Mouse (Mus musculus) layer of hippocampus, postnatal 10 days (tissue): ENCODE measurements around the gene Tmem88. TPM values are rescaled to one million over a fixed set of nuclear protein-coding genes. Genes with fewer than 3 reads are reported as not detected.

Experiments
- DNase-seq, 2 experiments: peaks; one replicate each; pipeline ENCODE4 v3.0.0; 2021; ENCODE audit warnings: low spot score in 2 of 2
- total RNA-seq, 2 experiments: library from RNA; stranded (reverse); gene quantifications; 2 replicates each; pipeline ENCODE4 v1.2.3; 2021

Gene Tmem88
- total RNA-seq, 2 experiments from 2014 or later, result 2.1 to 2.7 TPM

DNA sequence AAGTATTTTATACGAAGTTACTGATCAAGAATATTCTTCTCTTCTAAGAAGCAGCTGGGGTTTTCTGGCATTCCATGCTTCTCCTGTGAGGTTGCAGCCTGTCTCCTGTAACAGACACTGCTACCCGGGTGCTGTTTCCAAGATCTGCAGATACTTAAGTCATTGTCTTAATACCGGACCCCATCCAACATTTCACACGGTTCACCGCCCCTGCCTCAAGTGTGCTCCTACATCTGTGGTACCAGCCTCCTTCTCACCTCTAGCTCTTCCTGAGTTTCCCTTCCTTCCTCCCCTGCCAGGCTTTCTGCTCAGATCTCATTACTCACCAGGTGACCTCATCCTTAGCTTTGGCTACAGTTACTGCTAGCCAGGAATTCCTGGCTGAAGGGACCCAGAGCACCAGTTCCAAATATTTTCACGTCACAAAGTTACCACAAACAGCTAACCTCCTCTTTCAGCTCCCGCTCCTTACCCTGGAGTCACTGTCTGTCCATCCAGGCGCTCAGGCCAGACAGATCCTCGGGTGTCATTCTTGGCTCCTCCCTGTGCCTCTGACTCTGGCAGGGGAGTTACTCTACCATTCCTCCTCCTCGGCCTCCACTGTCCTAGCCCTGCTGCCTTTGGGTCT, 15.4 kb downstream of the Tmem88 start:
- no peak for DNase-seq

DNA sequence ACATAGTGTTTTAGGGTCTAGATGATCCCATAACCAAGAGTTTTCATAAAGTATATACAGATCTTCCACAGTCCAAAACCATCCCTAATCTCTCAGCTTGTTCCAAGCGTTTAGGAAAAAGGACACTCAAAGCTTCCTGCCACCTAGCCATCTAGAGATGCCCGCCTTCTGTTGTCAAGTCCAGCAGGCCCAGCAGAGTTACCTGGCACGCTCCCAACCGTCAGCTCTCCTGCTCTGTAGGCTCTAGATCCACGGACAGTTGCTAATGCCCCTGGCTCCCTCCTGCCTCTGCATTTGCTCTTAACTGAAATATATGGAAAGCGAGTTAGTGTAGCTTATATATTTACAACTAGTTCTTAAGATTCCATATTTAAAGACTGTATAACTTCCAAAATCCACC, 16.7 kb downstream of the Tmem88 start:
- DNase-seq, result no peak

DNA sequence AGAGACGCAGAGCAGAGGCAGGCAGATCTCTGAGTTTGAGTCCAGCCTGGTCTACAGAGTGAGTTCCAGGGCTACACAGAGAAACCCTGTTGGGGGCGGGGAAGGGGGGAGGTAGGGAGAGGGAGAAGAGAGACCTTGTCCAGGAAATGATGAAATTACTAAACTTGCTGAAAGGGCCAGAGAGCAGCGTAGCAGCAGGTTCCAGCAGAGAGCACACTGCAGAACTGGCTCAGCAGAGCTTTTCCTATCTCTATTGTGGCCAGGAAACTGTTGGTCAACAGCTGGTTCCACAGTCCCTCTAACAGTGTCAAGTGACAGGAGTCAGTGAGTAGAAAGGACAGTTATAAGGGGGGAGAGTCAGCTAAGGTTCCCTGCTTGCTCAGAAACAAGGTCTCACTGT, 18.4 kb downstream of the Tmem88 start:
- no peak for DNase-seq

DNA sequence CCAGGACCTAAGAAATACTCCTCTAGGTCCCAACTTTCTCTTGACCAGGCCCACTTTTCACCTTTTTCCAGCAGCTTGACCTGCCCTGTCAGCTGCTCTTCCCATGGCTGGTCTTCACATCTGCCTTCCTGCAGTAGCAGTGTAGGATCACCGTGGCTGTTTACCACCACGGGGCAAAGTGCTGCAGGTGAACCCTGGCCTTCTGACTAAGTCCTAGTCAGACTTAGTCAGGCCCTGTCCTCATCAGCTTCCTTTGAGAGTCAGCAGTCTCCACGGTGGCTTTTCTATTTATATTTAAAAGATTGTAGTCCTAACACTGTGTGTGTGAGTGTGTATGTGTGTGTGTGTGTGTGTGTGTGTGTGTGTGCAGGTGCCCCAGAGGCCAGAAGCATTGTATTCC, 20.3 kb downstream of the Tmem88 start:
- no peak for DNase-seq

DNA sequence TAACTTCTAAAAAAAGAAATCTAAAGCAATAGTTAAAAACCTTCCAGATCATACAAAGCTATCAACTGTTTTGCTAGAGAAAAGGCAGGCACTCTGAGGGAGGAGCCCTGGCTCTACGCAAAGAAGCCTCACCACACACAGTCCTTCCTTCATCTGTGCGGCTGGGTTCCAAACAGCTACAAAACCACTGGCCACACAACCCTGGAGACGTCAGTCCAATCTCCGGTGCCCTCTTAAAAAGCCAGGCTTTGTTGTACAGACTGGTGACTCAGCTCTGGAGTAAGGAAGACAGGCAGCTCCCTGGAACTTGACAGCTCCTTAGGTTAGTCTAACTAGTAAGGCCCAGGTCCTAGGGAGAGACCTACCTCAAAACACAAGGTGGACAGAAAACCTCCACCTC, 22.4 kb downstream of the Tmem88 start:
- DNase-seq, result no peak

DNA sequence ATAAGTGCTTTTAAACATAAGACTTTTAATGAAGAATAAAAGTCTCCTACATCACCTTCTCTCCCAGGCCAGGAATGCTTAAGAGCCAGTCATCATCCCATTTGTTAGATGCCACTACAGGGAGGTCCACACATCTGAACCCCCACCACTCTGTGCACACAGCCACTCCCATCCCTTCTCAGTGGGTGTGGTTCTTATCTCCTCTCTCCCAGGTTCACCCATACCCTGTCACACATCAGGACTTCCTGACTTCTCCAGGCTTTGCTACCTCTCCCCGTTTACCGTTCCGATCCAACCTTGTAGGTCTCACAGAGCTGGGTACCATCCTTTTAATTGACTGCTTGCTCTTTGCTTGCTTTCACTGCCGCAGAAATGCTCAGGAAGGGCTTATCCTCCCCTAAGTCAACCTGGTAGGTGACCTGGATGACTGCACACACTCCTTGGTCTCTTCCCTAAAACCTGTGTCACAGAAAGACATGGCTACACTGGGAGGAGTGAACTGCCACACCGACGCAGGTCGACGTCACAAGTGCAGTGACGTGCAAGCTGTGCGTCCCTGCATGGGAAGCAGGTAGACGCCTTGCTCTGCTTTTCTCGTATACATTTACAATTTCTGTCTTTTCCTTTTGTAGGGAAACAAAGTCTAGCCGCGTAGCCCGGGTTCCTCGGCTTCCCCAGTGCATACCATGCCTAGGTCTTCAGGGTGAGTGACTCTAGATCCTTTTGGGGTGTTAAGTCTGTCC, 24.6 kb downstream of the Tmem88 start:
- no peak for DNase-seq

DNA sequence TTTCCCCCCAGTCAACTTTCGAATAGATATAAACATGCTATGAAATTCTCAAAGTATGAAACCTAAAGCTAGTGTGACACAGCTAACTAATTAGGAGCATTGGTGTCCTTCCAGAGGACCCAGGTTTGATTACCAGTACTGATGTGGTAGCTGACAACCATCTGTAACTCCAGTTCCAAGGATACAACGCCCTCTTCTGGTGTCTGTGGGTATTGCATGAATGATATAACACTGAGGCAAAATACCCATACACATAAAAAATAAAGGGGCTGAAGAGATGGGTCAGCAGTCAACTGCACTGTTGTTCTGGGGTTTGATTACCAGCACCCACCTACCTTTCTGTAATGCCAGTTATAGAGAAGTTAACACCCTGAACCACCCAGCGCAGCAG, 25.3 kb downstream of the Tmem88 start:
- no peak for DNase-seq

DNA sequence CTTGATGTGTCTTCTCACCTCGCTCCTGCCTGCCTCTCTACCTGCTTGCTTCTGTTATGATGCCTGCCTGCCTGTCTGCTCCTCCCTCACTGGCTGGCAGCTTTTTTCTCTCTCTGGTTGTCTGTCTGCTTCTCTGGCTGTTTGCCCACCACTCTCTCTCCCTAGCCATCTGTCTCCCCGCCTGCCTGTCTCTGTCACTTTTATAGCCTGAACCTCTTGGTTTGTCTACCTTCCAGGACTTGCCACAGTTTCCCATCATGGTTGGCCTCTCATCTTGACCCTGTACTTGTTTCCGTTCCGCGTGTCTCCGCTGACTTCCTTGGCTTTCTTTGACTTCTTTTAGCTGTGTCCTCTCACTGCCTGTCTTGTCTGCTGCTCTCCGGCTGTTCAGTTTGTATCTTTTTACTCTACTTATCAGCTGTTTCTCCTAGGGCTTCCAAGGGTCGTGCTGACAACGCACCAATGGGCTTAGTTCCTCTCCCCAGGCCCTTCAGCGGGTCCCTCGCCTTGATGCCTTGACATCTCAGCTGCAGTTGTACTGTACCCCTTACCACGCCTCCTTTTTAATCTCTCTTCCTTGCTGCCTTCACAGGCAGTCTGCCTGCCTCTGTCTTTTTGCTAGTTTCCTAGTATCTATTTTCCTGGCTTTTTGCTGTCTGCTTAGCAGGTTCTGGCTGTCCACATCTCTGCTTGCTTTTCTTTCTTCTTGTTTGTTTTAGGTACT, 25.8 kb downstream of the Tmem88 start:
- DNase-seq, result peak; percentile 80

DNA sequence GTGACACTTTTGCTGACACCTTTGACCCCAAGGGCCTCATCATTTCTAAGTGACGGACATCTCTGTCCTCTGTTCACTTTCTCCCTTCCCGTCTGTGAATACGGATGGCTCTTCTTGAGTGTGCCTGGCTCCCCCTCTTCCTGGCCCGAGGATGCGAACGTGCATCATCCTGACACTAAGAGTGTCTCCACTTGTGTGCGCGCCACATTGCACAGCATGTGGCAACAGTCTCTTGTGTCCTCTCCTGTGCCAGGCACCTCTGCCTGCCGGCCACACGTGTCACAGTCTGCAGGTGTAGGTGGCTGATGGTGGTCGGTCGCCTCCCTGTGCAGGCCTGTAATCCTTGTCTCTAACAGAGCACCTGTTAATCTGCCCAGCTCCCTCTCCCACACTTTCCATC, 26.4 kb downstream of the Tmem88 start:
- no peak for DNase-seq

DNA sequence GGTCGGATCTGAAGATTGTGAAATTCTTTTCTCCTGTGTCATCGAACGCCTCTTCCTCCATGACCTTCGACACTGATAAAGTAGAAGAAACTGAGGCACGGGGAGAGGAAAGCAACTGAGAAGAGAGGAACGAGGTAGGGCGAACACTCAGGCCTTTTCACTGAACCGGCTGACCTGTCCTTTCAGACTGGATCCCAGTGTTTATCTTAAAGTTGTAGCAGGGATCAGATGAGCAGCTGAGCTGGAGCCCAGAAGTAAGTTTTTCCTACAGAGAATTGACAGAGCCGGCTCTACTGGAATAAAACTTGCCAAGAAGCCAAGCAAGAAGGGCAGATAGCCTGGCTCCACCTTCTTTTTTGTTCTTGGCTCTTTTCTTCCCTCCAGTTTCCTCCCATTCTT, 27.2 kb downstream of the Tmem88 start:
- no peak for DNase-seq

DNA sequence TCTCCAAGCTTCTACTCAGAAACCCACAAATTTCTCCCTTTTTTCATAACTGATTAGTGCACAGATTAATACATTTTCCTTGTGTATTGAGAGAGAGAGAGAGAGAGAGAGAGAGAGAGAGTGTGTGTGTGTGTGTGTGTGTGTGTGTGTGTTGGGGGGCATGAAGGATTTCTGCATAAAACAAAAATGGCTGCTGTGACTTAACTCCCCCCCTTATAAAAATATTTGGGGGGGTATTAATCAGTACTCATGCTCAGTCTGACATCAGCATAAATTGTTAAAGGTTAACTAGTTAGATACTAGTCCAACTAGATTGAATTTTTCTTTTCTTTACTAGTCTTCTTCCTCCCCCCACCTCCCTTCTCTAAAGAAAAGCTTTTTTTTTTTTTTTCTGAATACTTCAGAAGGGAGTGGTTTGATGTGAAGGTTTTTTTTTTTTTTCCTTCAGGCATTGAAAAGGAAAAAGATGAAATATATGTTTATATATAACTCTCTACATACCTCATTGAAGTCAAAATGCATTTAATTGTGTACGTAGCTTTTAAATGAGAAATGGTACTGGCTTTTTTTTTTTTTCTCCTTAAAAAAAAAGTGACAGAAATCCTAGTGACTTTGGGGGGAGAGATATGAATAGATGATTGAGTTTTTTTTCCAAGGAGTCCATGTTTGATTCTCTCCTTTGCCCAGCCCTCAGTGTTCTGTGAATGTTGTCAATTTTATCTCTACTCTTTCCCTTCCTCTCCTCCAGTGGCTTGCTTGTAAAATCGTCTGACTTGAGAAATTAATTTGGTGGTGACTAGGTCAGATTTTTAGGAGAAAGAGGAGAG, 27.8 kb downstream of the Tmem88 start:
- DNase-seq, result no peak

DNA sequence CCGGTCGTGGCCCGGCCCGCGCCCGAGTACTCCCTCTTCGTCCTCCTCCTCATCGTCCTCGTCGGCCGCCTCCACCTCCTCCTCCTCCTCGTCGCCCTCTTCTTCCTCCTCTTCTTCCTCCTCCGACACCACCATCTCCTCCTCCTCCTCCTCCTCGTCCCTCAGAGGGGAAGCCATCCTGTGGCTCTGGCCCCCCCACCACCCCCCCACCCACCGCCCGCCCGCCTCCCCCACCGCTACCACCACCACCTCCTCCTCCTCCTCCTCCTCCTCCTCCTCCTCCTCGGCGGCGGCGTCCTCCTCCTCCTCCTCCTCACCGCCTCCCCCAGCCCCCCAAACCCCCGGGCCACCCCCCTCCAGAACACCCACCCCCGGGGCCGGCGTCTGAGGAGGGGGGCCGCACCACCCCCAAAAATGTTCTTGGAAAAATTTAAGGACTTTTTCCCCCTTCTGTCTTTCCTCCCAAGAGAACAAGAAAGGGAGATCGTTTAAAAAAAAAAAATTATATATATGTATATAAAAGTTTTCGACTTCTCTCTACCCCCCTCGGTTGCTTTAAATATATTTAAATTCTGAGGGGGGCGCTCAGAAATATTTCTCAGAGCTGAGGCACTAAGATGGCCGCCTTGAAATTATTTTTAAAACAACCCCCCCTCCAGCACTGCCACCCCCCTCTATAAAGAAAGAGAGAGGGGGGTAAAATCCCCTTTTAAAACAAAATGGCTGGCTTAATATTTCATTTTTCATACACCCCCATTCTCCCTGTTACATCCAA, 28.6 kb downstream of the Tmem88 start, which contains the start of gene Chd3:
TSS of gene Chd3 (minus strand) at position 192 of the 775 bp plus-strand sequence.
- peak in 1 of 2 experiments; percentile 54 for DNase-seq

DNA sequence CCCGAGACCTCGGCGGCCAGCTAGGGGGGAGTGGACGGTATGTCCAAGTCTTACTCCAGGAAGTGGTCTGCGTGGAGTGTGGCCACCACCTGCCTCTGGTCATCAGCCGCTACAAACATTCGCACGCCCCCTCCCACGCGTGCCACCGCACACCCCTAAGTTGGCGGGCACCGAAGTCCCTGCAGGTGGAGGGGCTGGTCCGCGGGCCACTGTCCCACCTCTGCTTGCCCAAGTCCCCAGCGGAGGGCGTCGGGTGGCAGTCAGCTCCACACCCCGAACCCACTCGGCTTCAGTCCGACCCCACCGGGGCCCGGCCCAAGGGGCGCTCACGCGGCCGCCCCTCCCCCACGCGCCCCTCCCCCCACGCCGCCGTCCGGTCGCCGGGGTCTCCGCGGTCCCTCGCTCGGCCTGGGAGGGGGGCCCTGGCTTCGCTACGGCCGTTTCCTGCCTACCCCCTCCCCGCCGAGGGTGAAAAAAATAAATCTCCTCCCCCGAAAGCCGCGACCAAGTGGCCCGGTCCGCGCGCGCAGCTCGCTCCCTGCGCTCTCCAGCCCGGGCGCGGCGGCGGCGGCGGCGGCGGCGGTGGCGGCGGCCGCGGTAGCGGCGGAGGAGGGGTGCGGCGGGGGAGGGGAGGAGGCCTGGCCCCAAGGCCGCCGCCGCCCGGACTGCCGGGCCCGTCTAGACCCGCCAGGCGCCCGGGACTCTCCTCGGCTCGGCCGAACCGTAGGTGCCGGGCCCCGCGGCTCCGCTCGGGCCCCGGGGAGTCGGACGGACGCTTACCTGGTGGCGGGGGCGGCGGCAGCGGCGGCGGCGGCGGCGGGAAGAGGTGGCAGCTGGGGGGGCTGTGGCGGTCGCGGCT, 29.4 kb downstream of the Tmem88 start:
- DNase-seq, result peak; percentile 50 to 56

DNA sequence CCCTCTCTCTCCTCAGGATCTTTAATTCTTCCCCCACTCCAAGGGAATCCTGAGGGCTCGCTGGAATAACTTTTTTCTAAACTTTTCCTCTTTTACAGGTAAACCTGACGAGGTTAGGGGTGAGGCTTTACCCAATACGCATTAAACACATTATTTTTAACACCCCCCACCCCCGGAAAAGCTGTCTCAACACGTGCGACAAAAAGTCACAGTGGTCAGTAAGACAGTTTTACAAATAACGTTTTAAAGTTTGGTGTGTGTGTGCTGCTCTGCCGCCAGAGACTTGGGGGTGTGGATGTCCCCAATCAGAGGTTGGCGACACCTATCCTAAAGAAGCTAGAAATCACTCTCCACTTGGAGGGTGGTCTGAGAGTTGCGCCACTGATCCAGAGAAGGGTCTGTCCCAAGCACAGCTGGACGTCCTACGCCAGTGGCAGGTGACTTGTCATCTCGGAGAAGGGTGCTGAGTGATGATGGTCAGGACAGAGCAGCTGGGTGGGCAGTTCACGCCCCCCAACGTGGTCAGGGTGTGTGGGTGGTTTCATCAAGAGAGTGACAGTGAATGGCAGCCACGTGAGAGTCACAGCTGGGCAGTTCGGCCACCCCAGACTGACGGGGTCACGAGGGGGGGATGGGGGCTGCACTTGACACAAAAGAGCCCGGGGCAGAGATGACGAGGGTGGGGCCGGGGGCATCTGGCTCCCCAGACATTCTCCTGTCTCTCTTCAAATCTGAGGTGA, 30.2 kb downstream of the Tmem88 start:
- DNase-seq, result no peak

DNA sequence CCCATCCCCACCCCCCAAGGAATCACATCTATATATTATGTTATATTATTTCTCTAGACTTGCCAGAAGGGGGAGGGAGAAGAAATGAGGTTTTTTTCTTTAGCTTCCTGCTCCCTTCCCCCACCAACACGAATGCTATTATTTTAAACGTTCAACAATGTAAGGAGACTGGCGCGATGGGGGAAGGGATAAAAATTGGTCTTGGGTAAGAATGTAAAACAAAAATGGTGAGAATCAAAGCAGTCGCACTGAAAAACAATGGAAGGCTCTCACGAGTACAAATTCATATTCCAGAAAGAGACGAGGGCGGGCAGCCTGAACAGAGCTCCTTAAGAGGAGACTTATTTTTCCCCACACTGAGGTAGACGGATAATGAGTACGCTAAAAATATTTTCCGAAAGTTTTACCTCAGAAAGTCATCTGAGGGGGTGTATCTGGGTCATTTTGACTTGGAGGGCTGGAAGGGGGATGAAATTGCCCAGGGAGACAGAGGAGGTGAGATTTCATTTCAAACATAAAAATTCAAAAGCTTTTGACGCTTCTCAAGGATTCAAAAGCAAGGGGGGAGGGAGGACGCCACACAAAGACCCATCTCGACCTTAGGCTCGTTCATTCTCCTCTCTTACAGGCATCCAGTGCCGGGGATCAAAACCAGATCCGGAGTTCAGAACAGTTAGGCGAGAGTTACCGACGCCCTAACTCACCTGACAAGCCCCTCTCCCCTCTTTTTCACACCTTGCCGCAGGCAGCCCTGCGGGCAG, 31.0 kb downstream of the Tmem88 start:
- DNase-seq, result peak in 1 of 2 experiments; percentile 31

DNA sequence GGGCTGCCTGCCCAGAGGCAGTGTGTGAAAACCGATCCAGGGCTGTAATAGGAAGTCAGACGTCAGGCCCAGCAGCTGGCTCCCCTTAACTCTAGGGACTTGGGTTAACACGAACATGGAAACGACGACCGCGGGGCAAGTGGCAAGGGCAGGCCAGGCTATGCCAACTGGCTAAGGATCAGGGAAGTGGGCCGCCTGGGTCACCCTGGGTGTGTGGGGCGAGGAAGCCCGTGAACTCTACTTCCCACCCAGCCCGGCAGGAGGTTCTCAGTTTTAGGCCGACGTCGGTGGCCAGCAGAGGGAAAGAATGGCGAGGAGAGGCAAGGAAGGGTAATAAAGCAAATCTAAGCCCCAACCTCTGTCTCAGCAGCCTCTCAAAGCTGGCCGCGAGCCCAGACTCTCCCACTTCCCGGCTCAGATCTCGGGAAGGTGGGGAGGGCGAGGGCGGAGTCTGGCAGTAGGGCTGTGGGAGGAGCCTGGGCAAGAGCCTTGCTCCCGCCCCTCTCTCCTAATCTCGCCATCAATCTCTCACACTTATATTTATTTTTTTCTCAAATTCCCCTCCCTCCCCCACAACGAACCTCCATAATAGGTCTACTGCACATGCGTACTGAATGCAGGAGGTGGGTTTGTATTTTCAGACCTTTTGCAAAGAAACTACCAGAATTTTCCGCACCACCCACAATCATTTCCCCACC, 31.7 kb downstream of the Tmem88 start:
- DNase-seq, result peak; percentile 95 to 97

DNA sequence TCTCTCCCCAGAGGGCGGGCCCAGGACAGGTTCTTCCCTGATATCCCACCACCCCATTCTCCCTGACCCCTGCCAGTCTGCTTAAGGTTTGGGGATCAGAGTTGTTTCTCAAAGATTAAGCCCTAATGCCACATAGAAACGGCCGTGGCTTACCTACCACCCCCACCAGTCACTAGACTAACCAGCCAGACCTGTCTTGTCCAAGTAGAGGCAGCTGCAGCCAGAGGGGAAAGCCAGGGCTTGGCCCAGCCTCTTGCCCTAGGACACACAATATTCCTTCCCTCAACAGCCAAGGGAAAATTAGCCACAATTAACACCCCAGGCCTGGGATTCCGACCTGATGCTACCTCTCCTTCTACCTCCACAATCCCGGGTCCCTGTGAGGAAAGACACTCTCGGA, 32.3 kb downstream of the Tmem88 start:
- no peak for DNase-seq

DNA sequence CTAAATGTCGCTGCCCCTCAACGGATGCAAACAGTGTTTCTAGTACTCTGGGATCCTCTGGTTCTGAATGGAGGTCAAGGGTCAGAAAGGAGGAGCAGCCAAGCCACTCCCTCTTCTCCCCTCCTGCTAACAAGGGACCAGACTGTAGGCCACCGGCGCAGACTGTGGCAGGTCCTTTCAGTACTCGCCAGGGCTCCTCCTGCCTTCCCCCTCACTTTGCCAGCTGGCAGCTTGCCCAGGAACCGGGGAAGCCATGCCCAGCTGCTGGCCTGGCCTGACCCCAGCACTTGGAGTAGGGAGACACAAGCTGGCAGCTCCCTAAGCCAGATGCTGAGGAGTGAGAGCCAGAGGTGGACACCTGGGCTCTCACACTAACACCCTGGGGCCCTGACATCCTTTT, 33.1 kb downstream of the Tmem88 start:
- DNase-seq, result peak; percentile 96 to 97
